Mouse (Mus musculus) urinary bladder, postnatal 25 days (tissue): Measurements from ENCODE around the gene Lrtm2.
"Not testable (repeated sequence)": the region's sequence is repeated elsewhere in the genome, so short reads cannot be mapped to it uniquely, and the experiment has no call there.

ENCODE experiments used
- DNase-seq: peaks from one replicate; pipeline ENCODE4 v3.0.0; 2022; ENCODE audit warnings: low spot score

The Lrtm2 gene

DNA sequence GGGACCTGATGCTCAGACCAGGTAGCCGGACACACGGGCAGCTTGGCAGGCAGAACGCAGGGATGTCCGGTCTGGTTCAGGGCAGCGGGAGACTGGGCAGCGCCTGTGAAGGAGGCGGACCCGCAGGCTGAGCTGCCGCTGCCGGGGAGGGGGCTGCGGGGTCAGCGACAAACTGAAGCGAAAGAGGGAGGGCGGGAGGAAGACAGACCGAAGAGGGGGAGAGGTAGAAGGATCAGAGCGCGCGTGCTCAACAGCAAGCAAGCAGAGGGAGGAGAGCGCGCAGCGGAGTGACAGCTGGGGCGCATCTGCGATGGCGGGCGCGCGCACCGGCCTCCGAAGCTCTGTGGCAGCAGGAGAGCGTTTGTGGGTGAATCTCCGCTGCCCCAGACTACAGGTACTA, at the start of gene Lrtm2:
TSS of gene Lrtm2 (minus strand) at position 261 of the 400 bp plus-strand sequence.
- DNase-seq, result no peak

DNA sequence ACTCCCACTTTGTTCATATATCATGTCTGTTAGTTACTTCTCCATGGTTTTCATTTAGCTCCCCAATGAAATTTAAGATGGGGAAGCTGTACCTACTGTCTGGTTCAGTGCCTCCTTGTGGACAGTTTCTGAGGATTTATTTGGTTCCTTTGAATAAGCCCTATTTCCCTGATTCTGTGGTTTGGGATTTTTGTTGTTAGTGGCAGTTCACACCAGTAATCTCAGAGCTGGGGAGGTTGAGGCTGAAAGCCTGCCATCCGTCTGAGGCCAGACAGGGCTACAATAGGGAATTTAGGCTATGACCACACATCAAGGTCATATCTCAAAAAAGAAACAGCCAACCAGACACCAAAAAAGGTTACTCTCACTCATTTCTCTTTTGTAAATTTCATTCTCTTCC, 48.1 kb upstream of the Lrtm2 start:
- no peak for DNase-seq

DNA sequence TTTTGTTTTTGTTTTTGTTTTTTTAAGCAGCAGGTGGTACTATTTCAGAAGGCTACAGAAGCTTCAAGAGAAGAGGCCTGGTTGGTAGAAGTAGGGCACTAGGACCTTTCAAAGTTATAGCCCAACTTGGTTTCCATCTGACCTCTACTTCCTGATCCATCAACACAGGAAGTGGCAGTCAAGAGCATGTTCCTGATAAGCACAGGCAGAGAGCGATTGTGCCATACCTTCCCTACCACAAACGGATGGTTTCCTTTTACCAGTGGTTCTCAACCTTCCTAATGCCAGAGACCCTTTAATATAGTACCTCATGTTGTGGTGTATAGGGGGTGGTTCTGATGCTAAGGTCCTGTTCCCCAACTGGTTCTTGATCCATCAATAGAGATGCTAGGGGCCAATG, 47.0 kb upstream of the Lrtm2 start:
- DNase-seq, result no peak

DNA sequence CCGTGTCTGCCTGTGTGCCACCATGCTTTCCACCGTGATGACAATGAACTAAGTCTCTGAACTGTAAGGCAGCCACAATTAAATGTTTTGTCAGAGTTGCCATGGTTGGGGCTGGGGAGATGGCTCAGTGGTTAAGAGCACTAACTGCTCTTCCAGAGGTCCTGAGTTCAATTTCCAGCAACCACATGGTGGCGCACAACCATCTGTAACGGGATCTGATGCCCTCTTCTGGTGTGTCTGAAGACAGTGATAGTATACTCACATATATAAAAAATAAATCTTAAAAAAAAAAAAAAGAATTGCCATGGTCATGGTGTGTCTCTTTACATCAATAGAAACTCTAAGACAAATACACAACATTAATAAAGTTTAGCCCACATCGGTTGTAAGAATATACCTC, 44.5 kb upstream of the Lrtm2 start:
- DNase-seq, result no peak

DNA sequence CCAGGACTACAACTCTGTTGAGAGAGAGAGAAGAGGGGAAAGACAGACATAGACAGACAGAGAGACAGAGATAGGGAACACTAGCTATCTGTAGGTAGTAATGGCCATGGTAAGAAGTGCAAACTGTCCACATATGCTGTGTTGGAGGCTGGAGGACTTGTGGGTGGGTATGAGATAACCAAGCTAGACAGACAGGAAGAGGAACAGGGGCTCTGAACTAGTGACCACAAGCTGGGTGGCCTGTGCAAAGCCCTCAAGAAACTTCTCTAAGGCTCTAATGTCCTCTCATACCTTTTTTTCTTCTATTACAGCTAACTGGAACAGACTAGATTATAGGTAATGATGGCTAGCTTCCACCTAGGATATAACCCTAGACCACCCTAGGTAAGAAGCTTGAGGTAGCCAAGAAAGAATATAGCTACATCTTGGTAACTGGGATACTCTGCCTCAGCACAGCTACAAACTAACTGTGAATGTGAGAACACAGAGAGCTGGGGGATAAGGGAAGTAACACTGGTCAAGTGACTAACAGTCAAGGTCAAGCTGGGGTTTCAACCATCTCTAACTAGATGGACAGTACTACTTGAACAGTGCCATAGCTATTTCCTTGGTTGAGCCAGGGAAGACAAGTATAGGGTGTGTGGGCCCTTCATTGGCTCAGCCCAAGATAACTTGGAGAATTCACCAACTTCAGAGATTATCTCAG, 42.6 kb upstream of the Lrtm2 start:
- no peak for DNase-seq

DNA sequence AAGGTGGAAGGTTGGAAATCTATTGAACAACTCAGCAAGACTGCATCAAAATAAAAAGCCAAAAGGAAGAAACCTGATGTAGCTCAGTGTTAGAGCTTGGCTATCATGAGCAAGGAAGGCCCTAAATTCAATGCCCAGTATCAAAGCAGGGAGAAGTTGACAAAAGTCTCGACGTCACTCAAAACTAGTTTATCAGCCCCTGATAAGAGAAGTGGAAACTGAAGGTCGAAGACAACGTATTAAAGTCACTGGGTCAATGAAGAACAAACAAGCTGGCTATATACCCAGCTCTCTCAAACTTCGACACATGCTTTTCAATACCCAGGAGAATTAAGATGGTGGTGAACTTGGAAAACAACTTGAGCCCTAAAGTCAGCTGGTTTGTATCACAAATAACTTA, 41.7 kb upstream of the Lrtm2 start:
- no peak for DNase-seq

DNA sequence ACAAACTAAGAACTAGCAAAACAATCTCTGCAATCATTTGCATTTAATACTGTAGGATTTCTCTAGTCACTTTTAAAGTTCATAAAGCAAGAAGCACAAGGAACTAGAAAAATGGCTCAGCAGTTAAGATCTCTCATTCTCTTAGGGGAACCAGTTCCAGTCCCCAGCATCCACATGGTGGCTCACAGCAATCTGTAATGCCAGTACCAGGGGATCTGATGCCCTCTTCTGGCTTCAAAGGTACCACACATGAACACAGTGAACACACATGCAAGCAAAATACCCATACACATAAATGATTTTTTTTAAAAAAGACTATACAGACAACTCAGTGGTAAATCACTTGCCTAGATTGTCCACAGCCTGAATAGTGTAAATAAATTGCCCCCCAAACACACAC, 41.1 kb upstream of the Lrtm2 start:
- no peak for DNase-seq

DNA sequence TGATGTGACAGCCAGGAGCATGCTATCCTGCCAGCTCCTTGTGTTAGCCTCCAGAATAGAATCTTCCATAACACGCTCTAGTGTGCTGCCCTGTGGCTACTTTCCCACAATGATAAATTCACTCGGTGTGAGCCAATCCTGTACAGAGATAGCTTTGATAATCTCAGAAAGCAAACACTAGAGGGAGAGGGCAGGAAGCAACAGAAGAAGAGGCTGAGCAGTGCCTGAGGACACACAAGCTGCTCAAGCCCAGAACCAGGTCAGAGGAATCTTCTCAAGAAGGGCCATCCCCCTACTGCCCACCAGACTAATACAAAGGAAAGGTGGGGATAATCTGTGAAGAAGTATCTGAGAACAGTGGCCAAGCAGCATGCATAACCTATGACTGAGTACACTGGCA, 36.8 kb upstream of the Lrtm2 start:
- DNase-seq, result no peak

DNA sequence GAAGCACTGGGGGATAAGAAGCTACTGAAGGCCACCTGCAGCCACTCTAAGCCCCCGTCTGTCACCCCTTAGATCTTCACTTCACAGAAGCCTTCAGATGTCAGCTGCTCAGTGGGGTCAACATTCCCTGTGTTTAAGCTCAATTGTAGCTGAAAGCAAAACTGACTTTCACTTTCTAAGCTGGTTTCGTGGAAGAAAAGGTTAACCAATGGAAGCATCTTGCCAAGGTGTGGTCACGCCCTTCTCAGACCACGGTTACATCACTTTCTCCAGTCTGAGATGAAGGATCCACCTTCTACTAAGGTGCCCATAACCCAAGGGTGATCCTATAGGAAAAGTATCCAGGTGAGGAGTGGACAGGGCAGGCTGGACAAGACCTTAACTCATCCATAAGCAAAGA, 36.2 kb upstream of the Lrtm2 start:
- DNase-seq, result not testable (repeated sequence)

DNA sequence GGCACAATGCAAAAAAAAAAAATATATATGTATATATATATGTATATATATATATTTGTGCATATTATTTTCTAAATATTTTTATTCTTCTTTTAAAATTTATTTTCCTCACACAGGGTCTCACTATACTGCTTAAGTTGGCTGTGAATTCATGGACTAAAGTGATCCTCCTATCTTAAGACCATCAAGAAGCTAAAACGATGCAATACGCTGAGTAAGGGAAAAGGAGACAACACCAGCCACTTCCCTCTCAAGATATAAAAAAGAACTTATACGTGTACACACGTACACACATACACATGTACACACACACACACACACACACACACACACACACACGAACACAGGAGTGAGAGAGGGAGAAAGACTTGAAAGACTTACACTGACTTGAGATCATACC, 33.0 kb upstream of the Lrtm2 start:
- no peak for DNase-seq

DNA sequence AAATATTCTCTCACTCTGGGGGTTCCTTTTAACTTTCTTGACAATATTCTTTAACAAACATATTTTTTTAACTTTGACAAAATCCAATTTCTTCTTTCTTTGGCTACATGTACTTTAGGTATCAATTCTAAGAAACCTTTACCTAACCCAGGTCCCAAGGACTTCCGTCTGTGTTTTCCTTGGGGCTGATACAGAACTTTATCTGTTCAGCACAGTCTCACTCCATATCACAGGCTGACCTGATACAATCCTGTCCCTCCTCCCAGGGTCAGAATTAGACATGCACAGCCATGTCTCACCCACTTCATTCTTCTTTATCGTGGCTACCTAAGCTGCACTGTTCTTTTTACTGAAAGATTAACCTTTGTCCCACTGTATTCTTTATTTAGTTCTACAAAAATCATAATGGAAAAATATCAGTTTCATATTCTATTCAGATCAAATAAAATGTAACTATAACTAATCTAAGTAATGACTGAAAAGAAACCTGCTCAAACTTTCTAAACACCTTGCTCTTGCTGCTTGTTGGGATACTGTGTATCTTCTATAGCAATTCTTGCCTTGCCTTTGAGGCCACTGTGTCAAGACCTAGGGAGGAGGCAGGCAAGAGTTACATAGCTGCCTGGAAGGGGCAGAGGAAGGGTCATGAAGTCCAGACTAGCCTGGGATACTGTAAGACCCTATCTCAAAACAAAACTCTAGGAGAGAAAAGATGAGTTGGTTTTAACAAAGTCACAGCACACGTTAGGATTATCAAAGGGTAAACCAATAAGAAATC, 30.5 kb upstream of the Lrtm2 start:
- no peak for DNase-seq

DNA sequence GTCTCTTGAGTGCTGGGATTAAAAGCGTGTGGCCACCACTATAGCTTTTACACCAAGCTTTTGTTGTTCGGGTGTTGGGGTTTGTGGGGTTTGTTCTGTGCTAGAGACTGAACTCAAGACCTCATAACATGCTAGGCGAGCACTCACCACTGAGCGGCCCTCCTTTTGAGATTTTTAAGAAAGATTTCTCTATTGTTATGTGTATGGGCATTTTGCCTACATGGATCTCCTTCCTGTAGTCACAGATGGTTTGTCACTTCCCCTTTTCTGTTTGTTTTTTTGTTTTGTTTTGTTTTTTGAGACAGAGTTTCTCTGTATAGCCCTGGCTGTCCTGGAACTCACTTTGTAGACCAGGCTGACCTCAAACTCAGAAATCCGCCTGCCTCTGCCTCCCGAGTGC, 29.7 kb upstream of the Lrtm2 start:
- DNase-seq, result not testable (repeated sequence)

DNA sequence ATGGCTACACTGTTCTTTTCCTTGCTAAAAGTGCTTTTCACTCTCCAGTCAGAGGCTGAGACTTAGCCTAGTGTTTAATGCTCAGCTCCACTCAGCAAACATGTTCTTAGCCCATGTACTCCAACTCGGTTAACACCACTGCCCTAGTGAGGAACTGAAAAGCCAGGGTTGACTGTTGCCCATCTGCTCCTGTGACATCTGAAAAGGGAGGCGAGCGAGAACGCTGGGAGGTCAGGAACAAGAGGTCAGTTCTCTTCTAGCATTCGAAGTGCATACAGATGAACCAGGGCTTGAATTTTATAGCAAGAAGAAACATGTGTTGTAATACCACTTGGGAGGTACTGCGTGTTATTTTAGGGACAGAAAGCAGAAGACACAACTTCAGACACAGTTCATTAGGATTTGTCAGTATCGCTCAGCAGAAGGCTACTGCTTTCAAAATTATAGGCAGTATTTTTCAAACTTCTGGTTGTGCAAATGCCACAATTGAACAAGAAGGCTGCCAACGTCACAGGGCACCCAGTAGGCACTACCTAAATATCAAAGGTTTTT, 27.5 kb upstream of the Lrtm2 start:
- DNase-seq, result no peak

DNA sequence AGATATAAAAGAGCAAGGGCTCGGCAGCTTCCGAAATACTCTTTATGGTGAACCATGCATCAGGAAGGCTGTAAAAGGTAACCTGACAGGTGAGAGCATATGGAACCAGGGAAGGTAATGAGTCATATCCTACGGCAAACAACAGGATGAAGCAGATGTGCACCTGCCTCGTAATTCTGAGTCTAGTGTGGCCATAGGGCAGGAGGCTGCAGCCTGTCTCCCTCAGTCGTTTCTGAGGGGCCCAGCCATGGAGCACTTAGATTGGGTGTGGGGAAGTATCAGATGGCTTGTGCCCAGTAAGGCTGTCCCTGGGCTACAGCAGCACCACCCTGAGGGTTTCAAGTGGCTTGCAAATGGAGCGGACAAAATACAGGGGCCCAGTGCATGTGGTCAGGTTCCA, 21.9 kb upstream of the Lrtm2 start:
- no peak for DNase-seq

DNA sequence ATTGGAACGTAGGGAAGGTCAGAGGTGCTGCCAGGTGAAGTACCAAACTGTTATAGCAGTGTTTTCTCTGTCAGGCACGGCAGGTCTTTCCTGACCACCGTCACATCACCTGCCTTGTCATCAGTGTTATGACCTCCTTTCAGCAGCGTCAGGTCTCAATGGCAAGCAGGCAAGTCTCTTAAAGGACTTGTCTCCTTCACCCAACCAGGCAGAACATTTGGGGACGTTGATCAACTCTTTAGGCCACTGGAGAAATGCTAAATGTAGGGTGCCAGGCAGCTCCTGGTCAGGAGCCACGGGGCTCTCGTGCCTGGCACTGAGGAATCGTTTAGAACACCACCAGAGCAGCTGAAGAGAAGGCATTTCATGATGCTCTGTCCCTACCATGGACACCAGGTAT, 21.1 kb upstream of the Lrtm2 start:
- DNase-seq, result no peak

DNA sequence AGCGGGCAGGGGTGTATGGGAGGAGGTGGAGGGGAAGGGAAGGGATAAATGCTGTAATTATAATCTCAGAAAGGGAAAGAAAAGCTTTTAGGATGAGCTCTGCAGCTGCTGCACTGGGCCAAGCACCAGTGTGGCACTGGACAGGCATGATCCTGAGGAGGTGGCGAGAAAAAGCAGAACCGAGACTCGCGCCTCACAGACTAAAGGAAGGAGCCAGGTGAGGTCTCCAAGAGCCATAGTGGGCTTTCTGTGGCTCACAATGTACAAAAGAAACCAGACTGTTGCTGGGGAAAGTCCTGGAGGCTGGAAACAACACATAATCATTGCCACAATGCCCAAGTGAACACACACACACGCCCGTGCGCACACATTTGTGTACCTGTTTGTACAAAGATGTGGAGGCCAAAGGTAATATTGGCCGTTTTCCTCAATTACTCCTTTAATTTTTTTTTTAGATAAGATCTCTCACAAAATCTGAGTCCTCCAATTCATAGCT, 20.2 kb upstream of the Lrtm2 start:
- no peak for DNase-seq

DNA sequence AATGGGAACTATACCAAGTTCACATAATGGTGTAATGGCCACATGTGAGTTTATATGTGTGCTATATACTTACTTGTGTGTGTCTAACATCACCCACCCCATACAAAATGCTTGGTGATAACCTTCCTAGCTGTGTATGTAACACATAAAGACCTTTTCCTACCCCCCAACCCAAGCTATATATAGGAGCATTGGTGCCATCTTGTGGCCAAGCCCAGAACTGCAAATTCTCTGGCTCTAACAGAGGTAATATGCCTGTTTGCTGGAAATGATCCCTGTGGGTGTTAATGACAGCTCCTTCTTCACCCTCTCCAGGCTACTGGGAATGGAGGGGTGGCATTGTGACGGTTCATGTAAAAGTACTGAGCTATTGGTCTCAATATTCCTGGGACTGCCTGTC, 17.7 kb upstream of the Lrtm2 start:
- DNase-seq, result peak; percentile 78

DNA sequence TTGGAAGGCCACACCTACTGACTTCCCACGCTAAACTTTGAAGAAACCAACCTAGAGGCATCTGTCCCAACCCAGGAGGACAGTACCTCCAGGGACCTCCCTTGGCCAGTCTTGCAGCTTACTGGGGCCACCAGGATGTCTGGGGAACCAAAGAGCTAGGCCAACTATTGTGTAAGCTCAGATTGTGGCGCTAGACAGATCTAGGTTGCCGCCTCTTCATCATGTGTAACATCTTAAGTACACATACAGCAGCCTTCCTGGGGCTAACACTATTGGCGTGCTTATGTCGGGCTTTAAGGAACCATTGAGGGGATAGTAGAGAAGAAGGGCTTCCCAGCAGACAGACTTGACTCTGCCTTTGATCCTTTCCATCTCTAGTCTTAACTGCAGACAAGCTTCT, 17.2 kb upstream of the Lrtm2 start:
- DNase-seq, result no peak

DNA sequence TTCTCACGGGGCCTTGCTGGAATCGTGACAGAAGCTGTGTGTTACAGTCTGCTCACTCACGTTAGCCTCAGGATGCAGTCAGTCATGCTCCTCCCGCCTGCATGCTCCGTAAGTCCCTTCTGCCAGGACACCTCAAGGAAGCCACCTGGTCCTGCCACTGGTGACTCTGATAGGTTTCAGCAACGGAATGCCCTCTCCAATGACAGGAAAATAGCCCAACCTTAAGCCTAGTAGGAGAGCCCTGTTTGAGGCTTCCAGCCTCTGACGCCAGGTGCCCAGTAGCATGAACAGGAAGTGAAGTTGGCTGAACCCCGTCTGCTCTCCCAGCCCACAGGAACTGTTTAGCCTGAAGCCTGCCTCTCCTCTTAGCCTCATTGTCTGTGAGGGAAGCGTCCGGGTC, 15.7 kb upstream of the Lrtm2 start:
- DNase-seq, result no peak

DNA sequence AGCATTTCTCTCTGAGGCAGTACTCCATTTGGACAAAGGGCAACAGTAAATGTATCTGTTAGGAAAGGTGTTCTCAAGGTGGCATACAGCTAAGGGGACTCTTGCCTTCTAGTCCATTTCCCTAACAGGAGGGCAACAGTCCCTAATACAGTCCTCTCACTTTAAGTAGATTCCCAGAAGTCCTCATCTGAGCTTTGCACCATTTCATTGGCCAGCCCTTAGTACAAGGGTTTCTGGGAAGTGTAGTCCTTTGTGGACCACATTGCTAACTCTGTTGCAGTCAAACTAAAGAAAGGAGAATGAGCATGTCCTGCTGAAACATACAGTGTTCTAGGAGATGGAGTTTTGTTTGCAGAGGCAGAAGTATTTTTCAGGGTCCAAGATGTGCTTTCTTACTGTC, 10.8 kb upstream of the Lrtm2 start:
- no peak for DNase-seq

DNA sequence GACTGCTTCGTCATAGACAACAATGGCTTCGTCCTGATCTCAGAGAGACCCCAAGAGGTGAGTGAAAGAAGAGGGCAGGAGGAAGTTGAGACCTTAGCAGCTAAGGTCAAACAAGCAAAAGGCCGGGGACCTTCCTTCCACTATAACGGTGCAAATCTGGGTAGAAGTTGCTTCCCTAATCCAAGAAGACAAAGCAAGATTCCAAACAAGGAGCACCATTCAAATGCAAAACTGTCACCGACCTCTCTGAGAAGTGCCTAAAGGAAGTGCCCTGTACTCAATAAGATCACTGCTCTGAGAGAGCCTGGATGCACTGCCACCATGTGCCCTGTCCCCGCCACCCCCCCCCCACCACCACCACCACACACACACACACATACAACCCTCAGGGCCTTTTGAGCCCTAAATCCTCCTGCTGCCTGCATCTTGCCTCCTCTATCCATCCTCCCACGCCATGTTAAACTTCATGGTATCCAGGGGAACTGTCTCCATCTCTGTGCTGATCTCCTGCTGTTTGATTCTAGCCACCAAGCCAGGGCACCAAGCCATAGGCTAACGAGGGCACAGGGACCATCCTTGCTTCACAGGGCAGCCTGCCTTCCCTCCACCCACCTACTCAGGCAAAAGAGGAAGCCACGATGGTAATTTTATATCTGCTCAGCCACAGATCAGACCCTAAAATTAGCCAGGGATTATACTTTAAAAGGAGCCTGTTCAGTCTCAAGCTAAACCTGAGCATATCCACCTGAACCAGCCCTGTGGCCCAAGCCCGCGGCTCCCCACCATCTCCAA, 7.8 kb upstream of the Lrtm2 start:
- DNase-seq, result no peak

DNA sequence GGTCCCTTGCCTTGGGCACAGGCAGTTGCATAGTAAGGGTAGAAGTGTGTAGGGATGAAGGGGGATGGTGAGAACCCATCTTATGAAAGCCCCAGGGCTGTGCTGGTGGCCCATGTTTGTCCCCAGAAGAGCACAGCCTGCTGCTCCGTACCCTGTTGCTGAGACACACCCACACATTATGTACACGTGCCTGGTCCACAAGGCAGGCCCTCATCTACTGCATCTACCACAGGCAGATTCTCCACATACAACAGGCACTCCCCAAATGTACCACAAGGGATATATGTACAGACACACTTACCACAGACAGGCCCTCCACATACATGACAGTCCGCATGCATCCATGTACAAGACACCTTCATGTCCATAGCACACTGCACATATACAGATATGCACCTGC, 6.7 kb upstream of the Lrtm2 start:
- no peak for DNase-seq

DNA sequence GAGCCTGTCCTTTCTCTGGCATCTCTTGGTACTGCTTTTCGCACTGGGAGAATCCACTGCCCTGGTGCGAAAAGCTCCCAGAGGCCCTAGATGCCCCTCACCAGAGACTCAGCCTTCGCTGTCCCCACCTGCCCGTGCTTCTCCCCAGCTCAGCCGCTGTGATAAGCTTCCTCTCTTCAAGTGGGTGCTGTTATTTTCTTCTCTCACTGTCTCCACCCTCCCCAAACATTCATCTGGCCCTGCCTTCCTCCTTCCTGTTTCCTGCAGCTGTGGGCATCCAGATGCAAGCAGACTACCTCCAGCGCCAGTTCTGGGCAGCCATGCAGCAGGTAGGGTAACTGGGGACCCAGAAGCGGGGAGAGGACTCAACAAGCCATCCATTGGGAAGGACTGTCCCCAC, 5.6 kb upstream of the Lrtm2 start:
- no peak for DNase-seq
